Mouse (Mus musculus) small intestine, adult 2 months (tissue): ENCODE measurements around the gene Asb2.

Experiments used
- CTCF ChIP-seq: fragments of 200-500 bp; IDR thresholded peaks from 2 replicates; pipeline ENCODE4 v1.5.1; 2012; ENCODE audit warnings: low read depth, mild to moderate bottlenecking, control low read depth, inconsistent platforms, low read length, moderate library complexity, mixed read lengths; ENCODE audit not compliant: insufficient replicate concordance, insufficient read length; ENCODE audit errors: extremely low read depth
- POLR2A ChIP-seq: fragments of 200-500 bp; IDR thresholded peaks from 2 replicates; pipeline ENCODE4 v1.6.1; 2012; ENCODE audit warnings: low read depth, mild to moderate bottlenecking, control low read depth, inconsistent platforms, low read length, moderate library complexity

- no peak for TF ChIP-seq CTCF
- no peak for TF ChIP-seq POLR2A
Measured at GRCm38 (mm10) chr12:103302960-103303359, 52.8 kb downstream of the Asb2 start.
